Mouse (Mus musculus) adrenal gland, adult 2 months (tissue): ENCODE measurements around the gene Mreg. TPM values are rescaled to one million over a fixed set of nuclear protein-coding genes. Genes with fewer than 3 reads are reported as not detected.
A peak's percentile ranks its signal among the peaks of the same experiment; 100 is the strongest.
"Not testable (repeated sequence)": the region's sequence is repeated elsewhere in the genome, so short reads cannot be mapped to it uniquely, and the experiment has no call there.

ENCODE experiments used
- DNase-seq: peaks from one replicate; pipeline ENCODE4 v3.0.0; 2021
- long read RNA-seq: library from polyadenylated mRNA; stranded (forward); transcript quantifications from one replicate; pipeline ENCODE4 v2.0.0, GENCODE M21; 2021
- polyA plus RNA-seq: library from polyadenylated mRNA; depleted of rRNA; stranded (reverse); fragments of >200 nt; gene quantifications from 2 replicates; pipeline ENCODE4 v1.2.3, GENCODE M21; 2012; rRNA removed
- total RNA-seq, 2 experiments: library from RNA; stranded (reverse); gene quantifications; 2 replicates each; pipeline ENCODE4 v1.2.3; 2021

Gene Mreg
- 1 to 10 TPM; 1.8 to 2.9 TPM for total RNA-seq
- polyA plus RNA-seq, result 0.22 and 0.49 TPM in 2 replicates
- long read RNA-seq, partial matches to known transcripts, result 0 of 2 reads
- long read RNA-seq, other reads (novel, unspliced or antisense), result 0 of 2 reads

DNA sequence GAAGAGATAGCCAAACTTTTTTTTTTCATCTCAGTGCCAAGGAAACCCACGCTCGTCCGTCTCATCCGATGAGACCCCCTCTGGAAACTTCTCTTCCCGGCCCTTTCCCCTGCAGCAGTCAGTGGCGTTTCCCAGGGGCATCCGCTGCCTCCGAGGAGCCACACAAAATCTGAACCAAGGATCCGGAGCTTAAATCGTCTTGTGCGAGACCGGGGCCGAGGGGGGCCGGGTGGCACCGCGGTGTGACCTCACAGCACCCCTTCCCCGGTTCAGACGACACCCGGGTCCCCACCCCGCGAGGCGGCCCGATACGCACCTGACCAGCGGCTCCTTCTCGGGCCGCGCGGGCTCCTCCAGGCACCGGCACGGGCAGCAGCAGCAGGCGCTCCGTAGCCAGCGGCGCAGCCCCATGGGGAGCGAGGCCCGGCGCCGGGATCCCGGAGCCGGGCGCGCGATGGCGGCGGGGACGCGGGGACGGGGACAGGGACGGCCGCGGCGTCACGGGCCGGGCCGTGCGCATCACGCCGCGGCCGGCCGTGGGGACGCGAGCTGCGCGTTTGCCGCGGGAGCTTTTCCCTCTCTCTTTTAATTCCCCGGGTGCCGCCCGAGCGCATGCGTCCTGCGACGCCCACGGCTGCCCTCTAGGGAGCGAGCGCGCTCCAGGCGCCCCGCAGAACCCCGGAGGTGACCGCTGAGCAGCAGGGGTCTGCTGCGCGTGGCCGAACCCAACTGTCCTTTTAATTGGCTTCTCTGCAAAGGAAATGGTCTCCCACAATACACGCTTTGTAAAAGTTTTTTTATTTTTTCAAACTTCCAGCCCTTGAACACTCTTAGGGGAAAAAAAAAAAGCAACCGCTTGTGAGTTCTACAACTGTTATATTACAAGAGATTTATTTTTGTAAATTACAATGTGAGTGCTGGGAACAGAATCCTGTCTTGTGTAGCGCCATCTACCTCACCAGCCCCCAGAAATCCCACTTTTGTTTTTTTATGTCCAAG is at the start of gene Mreg:
Gene Mreg (minus strand): TSS at position 607 of the 999 bp plus-strand sequence.
- DNase-seq, result peak; percentile 85

DNA sequence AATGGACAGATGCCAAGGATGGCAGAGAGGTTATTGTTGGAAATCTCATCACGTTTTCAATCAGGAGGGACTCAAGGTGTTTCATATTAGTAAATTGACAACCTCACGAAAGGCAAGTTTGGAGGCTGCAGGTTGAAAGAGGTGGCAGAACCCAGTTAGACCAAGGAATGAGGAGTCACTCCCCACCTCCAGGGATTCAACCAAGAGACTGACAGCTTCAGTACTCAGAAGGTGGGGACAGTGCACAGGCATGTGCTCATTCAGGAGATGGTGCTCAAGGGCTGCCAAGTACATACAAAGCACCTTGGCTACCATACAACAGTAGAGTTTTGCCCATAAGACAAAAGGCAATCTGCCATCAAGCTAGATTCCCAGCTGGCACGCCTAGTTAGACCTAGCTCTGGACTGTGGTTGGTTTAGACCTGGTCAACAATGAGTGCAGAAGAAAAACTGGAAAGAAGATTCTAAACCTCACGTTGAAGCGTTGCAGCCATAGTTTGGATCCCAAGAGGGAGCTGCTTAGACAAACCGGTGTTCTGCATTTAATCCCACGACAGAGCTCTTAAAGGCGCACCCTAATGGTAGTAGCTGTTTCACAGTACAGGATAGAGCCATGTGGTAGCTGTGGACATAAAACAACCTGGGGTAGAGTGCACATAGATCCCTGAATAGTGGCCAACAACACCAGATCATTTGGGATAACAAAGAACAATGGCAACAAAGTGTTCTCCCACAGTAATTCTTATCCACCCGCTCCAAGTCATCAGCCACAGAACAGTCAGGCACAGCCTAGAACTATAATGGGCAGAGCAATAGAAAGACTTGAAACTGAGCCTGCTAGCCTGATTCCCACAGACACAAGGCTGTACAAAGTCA is 44.5 kb upstream of the Mreg start:
- DNase-seq, result no peak

DNA sequence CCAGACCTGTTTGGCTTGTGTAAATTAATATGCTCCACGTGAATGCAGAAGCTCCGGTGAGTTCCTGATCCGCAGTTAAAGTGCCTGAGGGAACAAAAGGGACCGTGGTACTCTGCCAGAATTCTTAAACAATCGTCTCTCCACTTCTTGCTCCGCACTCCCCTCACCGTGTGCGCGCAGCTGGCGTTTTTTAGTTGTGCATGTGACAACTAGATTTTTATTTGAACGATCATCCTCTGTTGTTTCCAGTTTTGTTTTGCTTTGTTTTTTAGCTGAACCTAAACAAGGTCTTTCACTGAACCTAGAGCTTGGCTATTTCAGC is 43.7 kb upstream of the Mreg start:
- DNase-seq, result no peak

DNA sequence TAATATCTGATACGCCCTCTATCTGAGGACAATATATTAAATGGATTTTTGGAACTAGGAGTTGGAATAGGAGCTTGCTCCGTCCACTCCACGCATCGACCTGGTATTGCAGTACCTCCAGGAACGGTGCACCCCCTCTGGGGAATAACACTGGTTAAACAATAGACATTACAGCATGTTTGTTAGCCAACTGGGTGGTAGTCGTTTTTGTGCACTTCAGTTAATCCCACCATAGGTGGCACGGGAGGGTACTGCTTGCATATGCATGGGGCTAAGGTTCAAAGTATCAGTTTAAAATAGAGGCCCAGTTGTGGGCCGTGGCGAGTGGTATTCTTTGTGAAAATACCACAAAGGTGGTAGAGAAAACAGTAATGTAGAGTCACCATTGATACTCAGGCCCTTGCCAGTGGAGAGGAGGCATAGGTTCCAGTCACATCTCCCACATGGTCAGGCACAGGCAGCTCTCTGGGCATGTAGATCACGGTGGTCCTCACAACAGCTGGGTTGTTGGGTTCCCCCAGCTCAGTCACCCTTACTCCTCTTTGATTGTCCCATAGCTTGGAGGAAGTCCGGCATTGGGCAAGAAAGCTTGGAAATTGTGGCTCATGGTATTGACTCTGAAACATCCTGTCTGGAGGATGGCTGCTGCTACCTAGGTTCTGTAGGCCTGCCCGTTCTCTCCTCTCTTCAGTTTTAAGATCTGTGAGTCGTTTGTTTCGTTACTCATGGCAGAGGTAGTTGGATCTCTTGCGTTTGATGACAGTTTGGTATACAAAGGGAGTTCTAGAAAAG is 43.2 kb upstream of the Mreg start:
- peak; percentile 71 for DNase-seq

DNA sequence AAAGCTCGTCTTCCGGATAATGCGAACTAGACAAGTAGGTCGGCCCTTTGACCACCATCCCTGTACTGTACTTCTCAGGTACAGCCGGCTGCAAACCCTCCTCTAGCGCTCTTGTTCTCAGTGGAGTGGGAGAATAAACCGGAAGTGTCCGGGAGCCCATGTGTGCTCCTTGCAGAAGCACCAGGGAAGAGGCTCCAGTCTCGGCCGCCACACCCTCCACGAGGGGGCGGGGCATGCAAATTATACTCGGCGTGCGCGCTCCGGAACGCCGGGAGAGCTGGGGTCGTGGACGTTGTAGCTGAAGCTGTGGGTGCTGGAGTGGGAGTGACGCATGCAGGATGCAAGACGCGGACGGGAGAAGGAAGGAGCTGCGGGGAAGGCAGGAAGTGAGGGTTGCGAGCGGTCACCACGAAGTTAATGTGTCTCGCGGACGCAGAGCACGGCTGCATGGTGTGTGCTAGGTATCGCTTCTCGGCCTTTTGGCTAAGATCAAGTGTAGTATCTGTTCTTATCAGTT is 42.5 kb upstream of the Mreg start:
- peak; percentile 94 for DNase-seq

DNA sequence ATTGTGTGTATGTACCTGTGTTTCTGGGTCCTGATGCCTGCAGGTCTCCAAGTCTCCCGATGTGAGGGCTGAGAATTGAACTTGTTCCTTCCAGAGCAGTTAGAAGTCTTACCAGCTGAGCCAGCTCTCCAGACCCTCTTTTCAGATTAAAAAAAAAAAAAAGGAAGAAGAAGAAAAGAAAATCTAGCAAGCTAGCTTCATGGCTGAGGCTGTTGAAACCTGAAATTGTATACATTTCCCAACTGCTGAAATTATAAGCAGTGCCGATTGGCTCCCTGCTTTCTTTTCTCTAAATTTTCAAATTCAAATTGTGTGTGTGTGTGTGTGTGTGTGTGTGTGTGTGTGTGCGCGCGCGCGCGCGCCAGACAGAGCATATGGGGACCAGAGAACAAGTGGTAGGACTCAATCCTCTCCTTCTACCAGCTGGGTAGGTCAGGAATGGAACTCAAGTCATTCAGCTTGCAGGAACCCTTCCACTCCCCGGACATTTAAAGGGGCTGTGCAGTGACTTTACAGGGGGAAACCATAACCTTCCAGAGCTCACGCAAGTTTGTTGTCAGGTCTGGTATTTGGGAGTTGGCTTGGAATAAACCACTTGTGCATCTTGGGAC is 41.9 kb upstream of the Mreg start:
- DNase-seq, result no peak

DNA sequence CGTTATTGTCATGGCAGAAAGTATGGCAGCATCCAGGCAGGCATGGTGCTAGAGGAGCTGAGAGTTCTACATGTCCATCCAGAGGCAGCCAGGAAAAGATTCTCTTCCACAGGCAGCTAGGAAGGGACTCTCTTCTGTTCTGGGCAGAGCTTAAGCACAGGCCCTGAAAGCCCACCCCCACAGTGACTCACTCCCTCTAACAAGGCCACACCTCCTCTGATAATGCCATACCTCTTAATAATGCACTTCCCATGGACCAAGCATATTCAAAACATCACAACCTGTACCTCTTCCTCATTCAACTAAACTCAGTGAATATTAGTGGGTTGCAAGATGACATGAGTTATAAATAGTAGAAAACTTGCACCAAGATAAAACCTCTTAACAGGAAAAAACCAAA is 39.7 kb upstream of the Mreg start:
- no peak for DNase-seq

DNA sequence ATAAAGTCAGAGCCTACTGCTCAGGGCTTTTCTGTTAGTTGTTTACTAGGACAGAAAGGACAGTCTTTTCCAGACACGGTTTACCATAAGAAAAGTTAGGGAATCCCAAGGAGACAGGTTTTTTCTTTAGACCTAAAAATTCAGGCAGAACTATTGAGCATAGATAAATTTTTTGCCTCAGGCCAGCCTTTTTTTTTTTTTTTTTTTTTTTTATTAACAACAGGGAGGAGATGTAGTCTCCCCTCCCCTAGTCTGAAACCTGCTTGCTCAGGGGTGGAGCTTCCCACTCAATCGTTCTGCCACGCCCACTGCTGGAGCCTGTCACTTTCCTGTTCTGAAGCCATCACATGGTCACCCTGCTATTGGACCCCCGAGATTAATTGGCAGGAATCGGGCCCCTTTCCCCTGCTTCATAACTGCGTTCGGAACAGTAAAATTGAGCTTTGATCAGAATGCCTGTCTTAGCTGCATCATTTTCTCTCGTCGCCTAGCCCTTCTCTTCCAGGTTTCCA is 36.2 kb upstream of the Mreg start:
- not testable (repeated sequence) for DNase-seq

DNA sequence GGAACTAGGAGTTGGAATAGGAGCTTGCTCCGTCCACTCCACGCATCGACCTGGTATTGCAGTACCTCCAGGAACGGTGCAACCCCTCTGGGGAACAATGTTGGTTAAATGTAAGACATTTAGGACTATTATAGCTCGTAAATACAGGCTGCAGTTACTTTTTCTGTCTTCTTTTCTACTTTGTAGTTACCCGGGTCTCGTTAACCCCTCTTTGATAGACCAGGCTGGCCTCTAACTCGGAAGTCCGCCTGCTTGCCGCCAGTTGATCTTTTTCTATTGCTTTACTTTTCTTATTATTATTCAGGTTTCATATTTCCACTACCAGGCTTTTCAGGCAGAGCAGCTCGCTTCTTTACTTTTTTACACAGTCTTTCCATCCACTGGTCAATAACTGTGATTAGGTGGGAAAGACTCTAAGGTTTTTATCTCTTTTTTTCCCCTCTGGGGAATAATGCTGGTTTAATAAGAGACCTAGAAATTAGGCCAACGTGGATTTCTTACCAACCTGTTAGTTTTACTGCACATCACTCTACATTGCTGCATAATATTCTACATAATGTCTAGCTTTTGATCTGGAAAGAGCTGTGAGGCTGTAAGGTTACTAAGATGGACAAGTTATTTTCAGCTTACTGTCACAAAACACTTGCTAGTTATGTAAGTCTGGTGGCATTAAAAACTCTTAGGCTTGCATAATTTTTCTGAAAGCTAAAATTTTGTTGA is 32.4 kb upstream of the Mreg start:
- DNase-seq, result no peak

DNA sequence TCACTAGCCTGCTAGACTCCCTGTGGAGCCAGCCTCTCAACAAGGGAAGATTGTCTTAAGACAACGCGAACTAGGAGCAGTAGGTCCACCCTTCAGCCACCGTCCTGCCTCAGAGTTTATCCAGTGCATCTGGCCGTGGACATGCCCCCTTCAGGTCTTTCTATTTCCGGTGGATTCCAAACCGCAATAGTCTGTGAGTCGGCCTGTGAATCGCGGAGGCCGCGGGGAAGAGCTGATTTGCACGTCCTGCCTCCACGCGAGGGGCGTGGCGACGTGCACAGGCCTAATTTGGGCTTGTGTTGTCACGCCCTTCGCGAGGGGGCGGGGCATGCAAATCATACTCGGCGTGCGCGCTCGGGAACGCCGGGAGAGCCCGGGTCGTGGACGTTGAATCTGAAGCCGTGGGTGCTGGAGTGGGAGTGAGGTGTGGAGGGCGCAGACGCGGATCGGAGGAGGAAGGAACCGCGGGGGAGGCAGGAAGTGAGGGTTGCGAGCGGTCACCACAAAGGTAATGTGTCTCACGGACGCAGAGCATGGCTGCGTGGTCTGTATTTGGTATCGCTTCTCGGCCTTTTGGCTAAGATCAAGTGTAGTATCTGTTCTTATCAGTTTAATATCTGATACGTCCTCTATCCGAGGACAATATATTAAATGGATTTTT is 31.7 kb upstream of the Mreg start:
- peak; percentile 97 for DNase-seq

DNA sequence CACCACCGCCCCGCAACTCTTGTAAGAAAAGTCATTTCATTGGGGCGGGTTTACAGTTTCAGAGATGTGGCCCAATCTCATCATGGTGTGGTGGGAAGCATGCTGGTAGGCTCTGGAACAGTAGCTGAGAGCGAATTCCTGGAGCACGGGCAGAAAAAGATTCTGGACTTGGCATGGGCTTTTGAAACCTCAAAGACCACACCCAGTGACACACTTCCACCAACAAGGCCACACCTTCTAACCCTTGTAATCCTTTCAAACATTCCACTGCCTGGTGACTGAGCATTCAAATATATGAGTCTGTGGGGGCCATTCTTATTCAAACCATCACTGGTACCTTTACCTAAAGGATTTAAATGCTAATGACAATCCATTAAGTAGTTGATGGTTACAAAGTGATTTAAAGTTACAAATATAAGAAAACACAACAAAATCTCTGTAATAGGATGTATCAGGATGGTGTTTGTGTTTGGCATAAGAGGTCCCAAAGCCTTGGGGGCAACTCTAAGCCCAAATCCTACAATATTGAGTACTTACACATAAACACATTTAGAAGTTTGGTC is 30.6 kb upstream of the Mreg start:
- DNase-seq, result no peak

DNA sequence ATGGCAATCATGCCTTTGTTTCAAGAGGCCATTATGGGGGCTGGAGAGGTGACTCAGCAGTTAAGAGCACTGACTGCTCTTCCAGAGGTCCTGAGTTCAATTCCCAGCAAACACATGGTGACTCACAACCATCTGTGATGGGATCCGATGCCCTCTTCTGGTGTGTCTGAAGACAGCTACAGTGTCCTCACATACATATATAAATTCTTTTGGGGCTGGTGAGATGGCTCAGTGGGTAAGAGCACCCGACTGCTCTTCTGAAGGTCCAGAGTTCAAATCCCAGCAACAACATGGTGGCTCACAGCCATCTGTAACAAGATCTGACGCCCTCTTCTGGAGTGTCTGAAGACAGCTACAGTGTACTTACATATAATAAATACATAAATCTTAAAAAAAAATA is 27.0 kb upstream of the Mreg start:
- DNase-seq, result not testable (repeated sequence)

DNA sequence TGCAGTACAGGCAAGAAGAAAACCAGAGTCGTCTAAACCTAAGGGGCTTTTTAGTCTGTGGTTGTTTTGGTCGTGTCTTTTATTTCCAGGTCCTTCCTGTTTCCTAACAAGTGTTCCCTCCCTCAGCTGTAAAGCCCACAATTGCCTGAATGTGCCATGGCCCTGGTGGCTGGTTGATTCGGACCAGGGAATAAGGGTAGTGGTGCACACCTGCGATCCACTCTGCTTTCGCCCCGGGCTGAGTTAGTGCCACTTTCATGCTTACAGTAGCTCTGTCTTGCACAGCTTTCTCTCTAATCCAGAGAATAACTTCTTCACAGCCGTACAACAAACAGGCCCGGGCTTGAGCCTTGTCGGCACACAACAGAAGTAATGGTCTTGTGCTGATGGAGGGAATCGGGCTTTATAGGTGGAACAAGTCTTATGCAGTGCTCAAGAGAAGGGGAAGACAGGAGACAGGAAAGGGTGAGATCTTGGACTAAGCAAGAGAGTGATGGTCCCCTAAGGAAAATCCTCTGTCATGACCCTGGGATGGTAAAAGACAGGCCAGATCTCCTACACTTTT is 26.0 kb upstream of the Mreg start:
- no peak for DNase-seq

DNA sequence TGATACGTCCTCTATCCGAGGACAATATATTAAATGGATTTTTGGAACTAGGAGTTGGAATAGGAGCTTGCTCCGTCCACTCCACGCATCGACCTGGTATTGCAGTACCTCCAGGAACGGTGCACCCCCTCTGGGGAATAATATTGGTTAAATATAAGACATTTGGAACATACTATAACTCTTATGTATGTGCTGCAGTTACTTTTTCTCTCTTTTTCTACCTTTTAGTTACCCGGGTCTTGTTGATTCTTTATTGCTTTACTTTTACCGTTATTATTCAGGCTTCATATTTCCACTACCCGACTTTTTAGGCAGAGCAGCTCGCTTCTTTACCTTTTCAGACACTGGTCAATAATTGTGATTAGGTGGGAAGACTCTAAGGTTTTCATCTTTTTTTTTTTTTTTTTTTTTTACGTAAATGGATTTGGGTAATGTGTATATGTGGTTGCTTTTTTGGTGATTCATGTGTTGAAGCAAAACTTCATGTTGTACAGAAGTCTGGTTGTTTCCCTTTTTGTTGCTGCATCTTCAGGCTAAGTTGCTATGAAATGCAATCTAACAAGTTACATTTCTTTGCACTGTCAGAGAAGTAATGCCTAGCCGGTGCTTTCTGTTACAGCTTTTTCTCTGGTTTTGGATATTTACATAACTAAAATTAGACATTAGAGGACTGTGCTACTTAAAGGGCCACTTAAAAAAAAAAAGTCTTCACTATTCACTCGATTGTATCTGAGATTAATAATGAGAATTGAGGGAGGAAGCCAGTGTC is 25.1 kb upstream of the Mreg start:
- DNase-seq, result peak; percentile 57

DNA sequence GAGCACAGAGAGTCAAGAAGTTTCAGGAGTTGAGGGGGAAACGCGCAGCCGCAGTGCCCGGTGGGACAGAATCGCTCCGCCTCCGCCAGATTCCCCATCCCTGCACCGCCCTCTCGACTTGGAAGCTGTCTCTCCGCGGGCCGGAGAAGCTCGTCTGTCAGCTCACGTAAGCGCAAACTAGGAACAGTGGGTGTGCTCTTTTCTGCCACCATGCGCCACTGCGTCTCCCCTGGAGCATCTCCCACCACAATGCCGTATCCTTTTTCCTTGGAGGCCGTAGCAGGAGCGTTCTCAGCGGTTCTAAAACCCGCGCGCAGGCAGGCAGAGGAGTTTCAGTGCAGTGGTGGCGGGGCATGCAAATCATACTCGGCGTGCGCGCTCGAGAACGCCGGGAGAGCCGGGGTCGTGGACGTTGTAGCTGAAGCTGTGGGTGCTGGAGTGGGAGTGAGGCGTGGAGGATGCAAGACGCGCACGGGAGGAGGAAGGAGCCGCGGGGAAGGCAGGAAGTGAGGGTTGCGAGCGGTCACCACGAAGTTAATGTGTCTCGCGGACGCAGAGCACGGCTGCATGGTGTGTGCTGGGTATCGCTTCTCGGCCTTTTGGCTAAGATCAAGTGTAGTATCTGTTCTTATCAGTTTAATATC is 24.4 kb upstream of the Mreg start:
- peak; percentile 86 for DNase-seq

DNA sequence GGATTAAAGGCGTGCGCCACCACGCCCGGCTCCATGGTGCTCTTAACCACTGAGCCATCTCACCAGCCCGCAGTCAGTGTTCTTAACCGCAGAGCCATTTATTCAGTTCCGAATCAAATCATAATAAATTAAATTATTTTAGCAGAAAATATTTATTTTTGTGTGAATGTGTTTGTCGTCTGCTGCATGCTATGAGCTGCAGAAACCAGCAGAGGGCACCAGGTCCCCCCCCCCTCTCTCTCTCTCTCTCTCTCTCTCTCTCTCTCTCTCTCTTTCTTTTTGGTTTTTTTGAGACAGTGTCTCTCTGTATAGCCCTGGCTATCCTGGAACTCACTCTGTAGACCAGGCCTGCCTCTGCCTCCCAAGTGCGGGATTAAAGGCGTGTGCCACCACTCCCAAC is 20.5 kb upstream of the Mreg start:
- not testable (repeated sequence) for DNase-seq

DNA sequence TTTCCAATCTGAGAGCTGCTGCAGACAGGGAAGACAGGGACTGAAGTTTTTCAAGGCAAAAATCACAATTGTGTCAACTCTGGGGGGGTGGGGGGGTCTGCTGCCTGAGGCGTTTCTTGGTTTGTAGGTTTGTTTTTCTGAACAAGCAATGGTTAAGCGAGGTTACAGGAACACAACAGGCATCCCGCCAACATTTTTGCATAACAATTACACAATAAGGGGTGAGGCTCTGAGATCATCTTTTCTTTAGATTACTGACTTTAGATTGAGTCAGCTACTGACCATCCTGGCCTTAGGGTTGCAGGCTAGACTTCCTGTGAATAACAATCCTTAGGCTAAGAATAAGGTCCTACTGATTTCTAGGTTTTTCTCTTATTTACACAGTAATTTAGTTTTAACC is 16.9 kb upstream of the Mreg start:
- peak; percentile 27 for DNase-seq

DNA sequence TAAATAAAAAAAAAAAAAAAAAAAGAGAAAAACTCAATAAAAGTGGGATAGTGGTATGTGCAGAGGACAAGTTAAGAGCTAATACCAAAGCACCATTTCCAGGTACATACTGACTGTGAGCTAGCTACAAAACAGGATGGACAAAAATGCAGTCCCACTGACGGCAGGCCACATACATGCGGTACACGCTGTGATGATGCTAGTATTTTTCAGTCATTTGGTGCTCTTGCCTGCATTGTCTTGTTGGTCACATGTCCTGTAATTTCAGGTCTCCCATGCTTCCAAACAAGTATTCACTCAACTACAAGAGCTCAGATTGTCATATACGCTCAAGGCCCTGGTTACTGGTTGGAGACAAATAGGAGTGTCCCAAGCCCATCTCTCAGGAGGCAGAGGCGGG is 15.4 kb upstream of the Mreg start:
- DNase-seq, result no peak
